Mouse (Mus musculus): ENCODE measurements around the gene Gng3. TPM values are rescaled to one million over a fixed set of nuclear protein-coding genes. Genes with fewer than 3 reads are reported as not detected.

Gene Gng3
- polyA plus RNA-seq, 1 experiment from 2014 or later, result 0.52 TPM

GRCm38 (mm10) chr19:8821146-8821545 is 17.8 kb downstream of the Gng3 start:
- Histone ChIP-seq H3K4me3 (replicated peaks) (peak overlapping the region; percentile 98), H3K27me3 (no peaks in the 10 kb centered on the region), H3K9me3 (replicated peaks) (no peaks in the 10 kb centered on the region), H3K27ac (peak overlapping the region; percentile 99), H3K9ac (peak overlapping the region; percentile 99), H3K4me1 (replicated peaks) (peaks cover 42% of the 10 kb centered on the region), H3K4me2 (peak overlapping the region; percentile 91), H3K36me3 (peaks cover 45% of the 10 kb centered on the region)
- no peak for DNase-seq
- no peak for ATAC-seq (ENCODE audit: low read depth)
- under 1% methylated on average over 7 of the region's 7 CpGs for WGBS (ENCODE audit: insufficient replicate concordance)

- Histone ChIP-seq H3K9me3 (replicated peaks) (no peaks in the 10 kb centered on the region), H3K27ac (peak overlapping the region; percentile 99), H3K36me3 (peaks cover 45% of the 10 kb centered on the region), H3K4me3 (replicated peaks) (peak overlapping the region; percentile 98), H3K4me2 (peak overlapping the region; percentile 91), H3K9ac (peak overlapping the region; percentile 99), H3K27me3 (no peaks in the 10 kb centered on the region), H3K4me1 (replicated peaks) (peaks cover 48% of the 10 kb centered on the region)
- under 1% methylated on average over 47 of the region's 48 CpGs for WGBS (ENCODE audit: insufficient replicate concordance)
- ATAC-seq (ENCODE audit: low read depth) (peak; percentile 62), DNase-seq (peak; percentile 57)
These were observed 18.5 kb downstream of the Gng3 start for GRCm38 (mm10) chr19:8820424-8820956.

GRCm38 (mm10) chr19:8819596-8820423 is 19.2 kb downstream of the Gng3 start, which contains the start of gene Hnrnpul2:
TSS of gene Hnrnpul2 (plus strand) at chr19:8820010.
- peaks cover 48% of the 10 kb centered on the region for H3K4me1 ChIP-seq (replicated peaks)
- DNase-seq (peak; percentile 96), ATAC-seq (ENCODE audit: low read depth) (peak; percentile 91)
- peak within 1 kb of the TSS; percentile 91 for H3K4me2 ChIP-seq
- 0% methylated on average over 82 of the region's 83 CpGs for WGBS (ENCODE audit: insufficient replicate concordance)
- peak within 1 kb of the TSS; percentile 98 for H3K4me3 ChIP-seq (replicated peaks)
- no peaks in the 10 kb centered on the region for H3K9me3 ChIP-seq (replicated peaks)
- peak within 1 kb of the TSS; percentile 99 for H3K27ac ChIP-seq
- H3K27me3 ChIP-seq, result no peaks in the 10 kb centered on the region
- peak within 1 kb of the TSS; percentile 99 for H3K9ac ChIP-seq
- H3K36me3 ChIP-seq, result peaks cover 44% of the 10 kb centered on the region

- peak within 1 kb of the TSS; percentile 99 for H3K9ac ChIP-seq
- DNase-seq, result peak; percentile 95
These were observed 20.0 kb downstream of the Gng3 start, which contains the start of gene Ttc9c for GRCm38 (mm10) chr19:8818801-8819595. TSS of gene Ttc9c (minus strand) at chr19:8819333.

GRCm38 (mm10) chr19:8818301-8818798 is 20.6 kb downstream of the Gng3 start:
- H3K36me3 ChIP-seq, result peaks cover 42% of the 10 kb centered on the region
- no peak for ATAC-seq (ENCODE audit: low read depth)
- peak overlapping the region; percentile 99 for H3K27ac ChIP-seq
- peak overlapping the region; percentile 99 for H3K9ac ChIP-seq
- H3K27me3 ChIP-seq, result no peaks in the 10 kb centered on the region
- H3K4me3 ChIP-seq (replicated peaks), result peak overlapping the region; percentile 98
- 16% methylated on average over 14 of the region's 14 CpGs for WGBS (ENCODE audit: insufficient replicate concordance)
- peak overlapping the region; percentile 91 for H3K4me2 ChIP-seq
- H3K4me1 ChIP-seq (replicated peaks), result peaks cover 50% of the 10 kb centered on the region
- DNase-seq, result no peak
- no peaks in the 10 kb centered on the region for H3K9me3 ChIP-seq (replicated peaks)

More at GRCm38 (mm10) chr19:8818801-8819595, 20.0 kb downstream of the Gng3 start, which contains the start of gene Ttc9c:
- under 1% methylated on average over 33 of the region's 33 CpGs for WGBS (ENCODE audit: insufficient replicate concordance)
- Histone ChIP-seq H3K9me3 (replicated peaks) (no peaks in the 10 kb centered on the region), H3K27me3 (no peaks in the 10 kb centered on the region), H3K36me3 (peaks cover 42% of the 10 kb centered on the region), H3K27ac (peak within 1 kb of the TSS; percentile 99), H3K4me2 (peak within 1 kb of the TSS; percentile 91), H3K4me3 (replicated peaks) (peak within 1 kb of the TSS; percentile 98), H3K4me1 (replicated peaks) (peaks cover 53% of the 10 kb centered on the region)
- ATAC-seq (ENCODE audit: low read depth), result peak; percentile 79

GRCm38 (mm10) chr19:8817001-8817400 is 22.0 kb downstream of the Gng3 start:
- H3K9me3 ChIP-seq (replicated peaks), result no peaks in the 10 kb centered on the region
- H3K27ac ChIP-seq, result 0 out of 2 replicates have a peak overlapping the region, but pooled peaks have one; percentile 58
- DNase-seq, result no peak
- peak overlapping the region; percentile 52 for H3K4me2 ChIP-seq
- WGBS (ENCODE audit: insufficient replicate concordance), result 74% methylated on average over 3 of the region's 3 CpGs
- peaks cover 48% of the 10 kb centered on the region for H3K36me3 ChIP-seq
- H3K9ac ChIP-seq, result peak overlapping the region; percentile 99
- ATAC-seq (ENCODE audit: low read depth), result no peak
- peak overlapping the region; percentile 98 for H3K4me3 ChIP-seq (replicated peaks)
- peaks cover 37% of the 10 kb centered on the region for H3K4me1 ChIP-seq (replicated peaks)
- H3K27me3 ChIP-seq, result no peaks in the 10 kb centered on the region

- Histone ChIP-seq H3K36me3 (peaks cover 58% of the 10 kb centered on the region), H3K4me1 (replicated peaks) (peaks cover 33% of the 10 kb centered on the region), H3K9ac (no peak overlapping the region), H3K4me2 (no peak overlapping the region), H3K27me3 (no peaks in the 10 kb centered on the region), H3K9me3 (replicated peaks) (no peaks in the 10 kb centered on the region), H3K27ac (no peak overlapping the region), H3K4me3 (replicated peaks) (no peak overlapping the region)
- no peak for DNase-seq
- no peak for ATAC-seq (ENCODE audit: low read depth)
- 87% methylated on average over 11 of the region's 11 CpGs for WGBS (ENCODE audit: insufficient replicate concordance)
These were observed 23.2 kb downstream of the Gng3 start for GRCm38 (mm10) chr19:8815812-8816211.

- Histone ChIP-seq H3K27me3 (no peaks in the 10 kb centered on the region), H3K4me1 (replicated peaks) (peaks cover 23% of the 10 kb centered on the region), H3K27ac (no peak overlapping the region), H3K9me3 (replicated peaks) (no peaks in the 10 kb centered on the region), H3K36me3 (peaks cover 51% of the 10 kb centered on the region), H3K9ac (no peak overlapping the region), H3K4me3 (replicated peaks) (no peak overlapping the region), H3K4me2 (no peak overlapping the region)
- 84% methylated on average over 5 of the region's 5 CpGs for WGBS (ENCODE audit: insufficient replicate concordance)
- no peak for DNase-seq
- ATAC-seq (ENCODE audit: low read depth), result no peak
These were observed 32.2 kb downstream of the Gng3 start for GRCm38 (mm10) chr19:8806810-8807209.

GRCm38 (mm10) chr19:8803879-8804660 is 34.9 kb downstream of the Gng3 start:
- Histone ChIP-seq H3K4me1 (replicated peaks) (peaks cover 36% of the 10 kb centered on the region), H3K4me2 (0 out of 2 replicates have a peak overlapping the region, but pooled peaks have one; percentile 4), H3K27ac (peak overlapping the region; percentile 72), H3K27me3 (no peaks in the 10 kb centered on the region), H3K4me3 (replicated peaks) (no peak overlapping the region), H3K9ac (peak overlapping the region; percentile 37; the same call in 1 of the 2 replicates), H3K9me3 (replicated peaks) (no peaks in the 10 kb centered on the region), H3K36me3 (peaks cover 29% of the 10 kb centered on the region)
- ATAC-seq (ENCODE audit: low read depth), result no peak
- WGBS (ENCODE audit: insufficient replicate concordance), result 62% methylated on average over 11 of the region's 11 CpGs
- no peak for DNase-seq

- peaks cover 41% of the 10 kb centered on the region for H3K4me1 ChIP-seq (replicated peaks)
- peak overlapping the region; percentile 68 for H3K4me3 ChIP-seq (replicated peaks)
- peak overlapping the region; percentile 37; the same call in 1 of the 2 replicates for H3K9ac ChIP-seq
- 63% methylated on average over 9 of the region's 9 CpGs for WGBS (ENCODE audit: insufficient replicate concordance)
- H3K36me3 ChIP-seq, result peaks cover 24% of the 10 kb centered on the region
- ATAC-seq (ENCODE audit: low read depth), result no peak
- H3K27me3 ChIP-seq, result no peaks in the 10 kb centered on the region
- no peaks in the 10 kb centered on the region for H3K9me3 ChIP-seq (replicated peaks)
- DNase-seq, result no peak
- H3K4me2 ChIP-seq, result peak overlapping the region; percentile 78
- peak overlapping the region; percentile 72 for H3K27ac ChIP-seq
These were observed 35.7 kb downstream of the Gng3 start for GRCm38 (mm10) chr19:8803204-8803780.
